Mouse (Mus musculus) liver, adult 2 months (tissue): ENCODE measurements around the gene Selplg.

Experiments used
- CTCF ChIP-seq: fragments of 200-500 bp; IDR thresholded peaks from 2 replicates; pipeline ENCODE4 v1.5.1; 2011; ENCODE audit warnings: low read depth, low read length, control low read depth
- POLR2A ChIP-seq: fragments of 200-500 bp; IDR thresholded peaks from 2 replicates; pipeline ENCODE4 v1.6.1; 2011; ENCODE audit warnings: low read length, control low read depth; ENCODE audit not compliant: insufficient read depth; ENCODE audit errors: extremely low read depth

DNA sequence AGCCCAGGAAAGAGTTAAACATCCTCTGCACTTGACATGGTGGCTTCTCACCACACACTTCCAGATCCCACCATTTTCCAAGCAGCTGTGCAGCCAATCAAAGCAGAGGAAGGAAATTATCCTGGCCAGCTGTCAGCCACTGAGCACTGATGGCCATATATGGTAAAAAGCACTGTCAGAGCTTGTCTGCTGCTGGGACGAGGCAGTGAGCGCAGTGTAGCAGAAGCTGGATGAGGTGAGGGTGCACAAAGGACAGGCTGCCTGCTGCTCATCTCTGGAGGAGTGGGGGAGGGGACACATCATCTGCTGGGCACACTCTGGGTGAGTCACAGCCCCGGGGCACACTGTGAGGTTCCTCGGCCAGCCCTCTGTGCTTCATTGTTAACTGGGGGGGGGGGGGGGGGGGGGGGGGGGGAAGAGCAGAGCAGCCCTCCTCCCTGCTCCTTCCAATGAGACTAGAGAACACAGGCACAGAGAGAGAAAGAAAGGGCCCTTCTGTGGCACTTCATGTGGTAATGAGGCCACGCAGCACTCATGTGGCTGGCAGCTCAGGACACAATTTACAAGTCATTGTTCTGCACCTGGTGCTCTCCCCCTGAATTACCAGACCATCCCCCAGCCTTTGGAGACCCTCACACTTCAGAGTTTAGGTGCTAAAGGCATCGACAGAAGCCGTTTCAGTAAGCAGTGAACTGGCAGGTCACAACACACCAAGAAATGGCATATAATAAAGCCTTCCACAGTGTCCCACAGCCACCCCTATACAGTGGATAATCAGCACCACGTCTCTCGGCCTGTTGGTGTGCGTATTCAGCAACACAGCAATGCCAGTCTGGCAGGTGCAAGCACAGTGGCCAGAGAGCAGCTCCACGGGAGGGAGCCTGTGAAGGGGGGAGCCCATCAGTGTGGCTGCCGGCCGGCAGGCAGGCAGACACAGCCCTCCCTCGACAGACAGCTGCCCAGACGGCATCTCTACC lies 40.8 kb upstream of the Selplg start:
- TF ChIP-seq CTCF, result no peak
- no peak for TF ChIP-seq POLR2A
